Mouse (Mus musculus) limb, embryonic 10.5 days (tissue): ENCODE results near the gene Egfl8. TPM values are rescaled to one million over a fixed set of nuclear protein-coding genes. Genes with fewer than 3 reads are reported as not detected.
A peak's percentile ranks its signal among the peaks of the same experiment; 100 is the strongest.

Source experiments
- DNase-seq: peaks from one replicate; pipeline ENCODE4 v3.0.0-alpha.2; 2017; ENCODE audit warnings: low spot score
- H3K27ac ChIP-seq: fragments of 300-500 bp; sonication (generic); 2 replicates; pipeline ENCODE4 v1.5.1; 2016; ENCODE audit warnings: mild to moderate bottlenecking
- H3K27me3 ChIP-seq: fragments of 300-500 bp; sonication (generic); 2 replicates; pipeline ENCODE4 v1.6.1; 2016; ENCODE audit warnings: low read depth, mild to moderate bottlenecking; ENCODE audit not compliant: poor library complexity, severe bottlenecking
- H3K36me3 ChIP-seq: fragments of 300-500 bp; sonication (generic); 2 replicates; pipeline ENCODE4 v1.6.1; 2016; ENCODE audit warnings: mild to moderate bottlenecking, moderate library complexity
- H3K4me1 ChIP-seq: fragments of 300-500 bp; sonication (generic); 2 replicates; pipeline ENCODE4 v1.6.1; 2016
- H3K4me3 ChIP-seq: fragments of 300-500 bp; sonication (generic); 2 replicates; pipeline ENCODE4 v1.5.1; 2016; ENCODE audit warnings: mild to moderate bottlenecking, moderate library complexity
- H3K9me3 ChIP-seq: fragments of 300-500 bp; sonication (generic); replicated peaks from 2 replicates; pipeline ENCODE4 v1.6.1; 2016; ENCODE audit warnings: mild to moderate bottlenecking
- WGBS: fragments of 180-500 bp; shearing (Covaris S2); methylation state at CpG from one replicate; pipeline ENCODE4 v1.1.7; 2016; 5-methylcytosine and 5-hydroxymethylcytosine counted together
- polyA plus RNA-seq: library from polyadenylated mRNA; unstranded; fragments of >200 nt; fragmentation: Nextera tagmentation; extraction: Ambion mirVana; gene quantifications from 2 replicates; pipeline ENCODE4 v1.2.1, GENCODE M21; 2016

The Egfl8 gene
- polyA plus RNA-seq, 1 experiment from 2014 or later = 2.2 TPM

DNA sequence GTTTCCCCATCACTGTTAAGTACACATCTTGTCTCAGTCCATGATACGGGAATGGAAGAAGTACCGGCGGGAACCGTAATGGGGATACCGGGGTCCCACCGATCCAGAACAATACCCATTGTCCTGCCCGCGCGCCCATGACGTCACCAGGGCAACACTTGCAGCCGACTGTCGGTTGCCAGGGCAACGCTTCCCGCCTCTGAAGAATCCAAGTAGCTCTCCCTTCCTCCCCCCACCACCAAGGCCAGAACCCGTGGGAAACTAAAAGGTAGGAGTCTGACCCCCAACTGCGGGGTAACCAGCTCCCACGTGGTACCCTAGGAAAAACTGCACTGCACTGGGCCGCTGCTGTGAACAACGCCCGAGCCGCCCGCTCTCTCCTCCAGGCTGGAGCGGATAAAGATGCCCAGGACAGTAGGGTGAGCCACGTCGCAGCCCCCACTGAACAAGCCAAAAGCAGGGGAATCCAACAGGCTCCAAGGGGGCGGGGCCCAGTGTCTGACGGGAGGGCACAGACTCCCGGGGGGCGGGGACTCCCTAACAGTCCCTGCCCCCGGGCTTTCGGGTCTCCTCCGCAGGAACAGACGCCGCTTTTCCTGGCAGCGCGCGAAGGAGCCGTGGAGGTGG is 28.9 kb downstream of the Egfl8 start:
- H3K27ac ChIP-seq = peak overlapping the region; percentile 100
- H3K4me1 ChIP-seq = peaks cover 75% of the 10 kb centered on the region
- H3K4me3 ChIP-seq = peak overlapping the region; percentile 95
- no peaks in the 10 kb centered on the region for H3K36me3 ChIP-seq
- no peaks in the 10 kb centered on the region for H3K27me3 ChIP-seq
- DNase-seq = peak; percentile 93
- under 1% methylated on average over 38 of the region's 38 CpGs for WGBS
- no peaks in the 10 kb centered on the region for H3K9me3 ChIP-seq

GRCm38 (mm10) chr17:34585877-34586771 is 29.6 kb downstream of the Egfl8 start:
- DNase-seq = peak; percentile 66
- 24% methylated on average over 32 of the region's 32 CpGs for WGBS
- Histone ChIP-seq H3K9me3 (no peaks in the 10 kb centered on the region), H3K4me1 (peaks cover 67% of the 10 kb centered on the region), H3K27ac (peak overlapping the region; percentile 100), H3K36me3 (no peaks in the 10 kb centered on the region), H3K4me3 (peak overlapping the region; percentile 95), H3K27me3 (no peaks in the 10 kb centered on the region)

DNA sequence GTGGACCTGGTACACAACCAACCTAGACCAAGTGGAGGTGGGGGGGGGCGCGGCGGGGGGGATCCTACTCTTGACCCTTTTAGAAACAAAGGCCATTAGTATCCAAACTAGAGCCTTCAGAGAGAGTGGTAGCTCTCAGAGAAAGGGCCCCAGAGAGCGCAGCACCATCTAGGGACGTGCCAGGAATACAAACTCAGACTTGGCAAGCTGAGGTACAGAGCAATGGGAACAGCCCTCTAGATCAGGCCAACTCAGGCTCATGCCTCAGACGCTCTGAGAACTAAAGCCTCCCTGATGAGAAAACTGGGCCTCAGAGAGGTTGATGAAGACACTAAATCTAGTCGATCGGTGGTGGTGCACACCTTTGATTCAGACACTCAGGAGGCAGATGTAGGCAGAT is 30.6 kb downstream of the Egfl8 start:
- H3K27ac ChIP-seq = peak overlapping the region; percentile 100; the same call in 1 of the 2 replicates
- H3K36me3 ChIP-seq = no peaks in the 10 kb centered on the region
- no peak overlapping the region for H3K4me3 ChIP-seq
- 95% methylated on average over 8 of the region's 8 CpGs for WGBS
- DNase-seq = no peak
- H3K9me3 ChIP-seq = no peaks in the 10 kb centered on the region
- H3K4me1 ChIP-seq = peaks cover 57% of the 10 kb centered on the region
- H3K27me3 ChIP-seq = no peaks in the 10 kb centered on the region

GRCm38 (mm10) chr17:34583819-34584218 is 32.0 kb downstream of the Egfl8 start:
- WGBS = 86% methylated on average over 8 of the region's 8 CpGs
- Histone ChIP-seq H3K36me3 (no peaks in the 10 kb centered on the region), H3K9me3 (no peaks in the 10 kb centered on the region), H3K4me3 (no peak overlapping the region), H3K4me1 (peaks cover 44% of the 10 kb centered on the region), H3K27me3 (no peaks in the 10 kb centered on the region), H3K27ac (0 out of 2 replicates have a peak overlapping the region, but pooled peaks have one; percentile 48)
- DNase-seq = no peak

- H3K27me3 ChIP-seq = no peaks in the 10 kb centered on the region
- WGBS = 66% methylated on average over 7 of the region's 7 CpGs
- DNase-seq = no peak
- H3K27ac ChIP-seq = peak overlapping the region; percentile 48; the same call in 1 of the 2 replicates
- H3K9me3 ChIP-seq = no peaks in the 10 kb centered on the region
- no peak overlapping the region for H3K4me3 ChIP-seq
- no peaks in the 10 kb centered on the region for H3K36me3 ChIP-seq
- H3K4me1 ChIP-seq = peaks cover 40% of the 10 kb centered on the region
Measured at GRCm38 (mm10) chr17:34583397-34583796, 32.4 kb downstream of the Egfl8 start.

DNA sequence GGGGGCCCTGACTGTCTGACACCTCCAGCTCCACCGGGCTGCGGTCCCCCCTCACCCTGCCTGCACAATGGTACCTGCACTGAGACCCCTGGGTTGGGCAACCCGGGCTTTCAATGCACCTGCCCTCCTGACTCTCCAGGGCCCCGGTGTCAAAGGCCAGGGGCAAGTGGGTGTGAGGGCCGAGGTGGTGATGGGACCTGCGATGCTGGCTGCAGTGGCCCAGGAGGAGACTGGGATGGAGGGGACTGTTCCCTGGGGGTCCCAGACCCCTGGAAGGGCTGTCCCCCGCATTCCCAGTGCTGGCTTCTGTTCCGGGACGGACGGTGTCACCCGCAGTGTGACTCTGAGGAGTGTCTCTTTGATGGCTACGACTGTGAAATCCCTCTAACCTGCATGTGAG is 33.2 kb downstream of the Egfl8 start:
- H3K4me1 ChIP-seq = peaks cover 33% of the 10 kb centered on the region
- no peaks in the 10 kb centered on the region for H3K36me3 ChIP-seq
- 82% methylated on average over 12 of the region's 12 CpGs for WGBS
- H3K27me3 ChIP-seq = no peaks in the 10 kb centered on the region
- no peak for DNase-seq
- no peaks in the 10 kb centered on the region for H3K9me3 ChIP-seq
- no peak overlapping the region for H3K4me3 ChIP-seq
- H3K27ac ChIP-seq = peak overlapping the region; percentile 51; the same call in 1 of the 2 replicates

DNA sequence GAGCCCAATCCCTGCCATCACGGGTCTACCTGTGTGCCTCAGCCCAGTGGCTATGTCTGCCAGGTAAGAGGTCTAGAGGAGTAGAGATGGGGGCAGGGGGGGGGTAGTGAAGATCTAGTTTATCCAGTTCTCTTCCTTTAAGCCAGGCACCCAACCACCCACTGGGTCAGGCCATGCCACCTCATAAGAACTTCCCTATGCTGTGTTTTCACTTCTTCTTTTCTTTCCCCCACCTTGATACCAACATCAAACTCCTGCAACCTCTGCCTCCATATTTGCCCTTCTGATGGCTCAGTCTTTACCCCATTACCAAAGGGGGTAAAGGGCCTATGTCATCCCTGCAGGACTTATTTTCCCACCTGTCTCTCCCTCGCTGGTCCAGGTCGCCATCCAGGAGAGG is 37.7 kb downstream of the Egfl8 start:
- no peak overlapping the region for H3K4me3 ChIP-seq
- 0 out of 2 replicates have a peak, but pooled peaks cover under 1% of the 10 kb centered on the region for H3K4me1 ChIP-seq
- no peak for DNase-seq
- no peaks in the 10 kb centered on the region for H3K27me3 ChIP-seq
- H3K9me3 ChIP-seq = no peaks in the 10 kb centered on the region
- no peak overlapping the region for H3K27ac ChIP-seq
- H3K36me3 ChIP-seq = no peaks in the 10 kb centered on the region
- 91% methylated on average over 3 of the region's 3 CpGs for WGBS

DNA sequence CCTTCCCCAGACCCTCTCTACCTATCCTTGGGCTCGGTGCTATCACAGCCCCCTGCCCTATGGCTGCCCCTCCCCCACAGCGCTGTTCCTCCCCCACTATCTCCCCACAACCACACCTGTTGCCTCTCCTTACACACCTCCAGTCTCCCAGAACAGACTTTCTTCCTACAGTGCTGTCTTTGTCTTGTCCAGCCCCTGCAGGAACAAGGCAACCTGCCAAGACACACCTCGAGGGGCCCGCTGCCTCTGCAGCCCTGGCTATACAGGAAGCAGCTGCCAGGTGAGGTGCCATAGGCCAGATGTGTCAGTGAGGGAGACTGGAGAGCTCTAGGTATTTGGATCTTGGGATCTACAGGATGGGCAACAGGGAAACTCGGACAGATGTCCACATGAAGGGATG is 39.2 kb downstream of the Egfl8 start:
- WGBS = 74% methylated on average over 5 of the region's 5 CpGs
- no peaks in the 10 kb centered on the region for H3K9me3 ChIP-seq
- 0 out of 2 replicates have a peak, but pooled peaks cover under 1% of the 10 kb centered on the region for H3K36me3 ChIP-seq
- H3K27ac ChIP-seq = no peak overlapping the region
- no peak for DNase-seq
- no peak overlapping the region for H3K4me3 ChIP-seq
- peaks cover 5% of the 10 kb centered on the region; the same call in 1 of the 2 replicates for H3K4me1 ChIP-seq
- no peaks in the 10 kb centered on the region for H3K27me3 ChIP-seq

DNA sequence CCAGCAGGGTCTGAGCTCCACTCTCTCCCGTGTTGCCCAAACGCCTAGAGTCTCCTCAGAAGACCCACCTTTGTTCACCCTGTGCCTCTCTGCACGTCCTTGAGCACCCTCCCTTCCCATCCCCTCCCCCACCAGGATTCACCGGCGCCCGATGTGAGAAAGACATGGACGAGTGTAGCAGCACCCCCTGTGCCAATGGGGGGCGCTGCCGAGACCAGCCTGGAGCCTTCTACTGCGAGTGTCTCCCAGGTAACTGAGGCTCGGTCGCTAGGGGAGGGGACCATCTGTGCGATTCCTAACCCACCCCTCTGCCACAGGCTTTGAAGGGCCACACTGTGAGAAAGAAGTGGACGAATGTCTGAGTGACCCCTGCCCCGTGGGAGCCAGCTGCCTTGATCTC is 43.4 kb downstream of the Egfl8 start:
- Histone ChIP-seq H3K27ac (peak overlapping the region; percentile 5; the same call in 1 of the 2 replicates), H3K9me3 (no peaks in the 10 kb centered on the region), H3K36me3 (0 out of 2 replicates have a peak, but pooled peaks cover 2% of the 10 kb centered on the region), H3K4me1 (peaks cover 9% of the 10 kb centered on the region; the same call in 1 of the 2 replicates), H3K27me3 (no peaks in the 10 kb centered on the region), H3K4me3 (no peak overlapping the region)
- WGBS = 17% methylated on average over 15 of the region's 15 CpGs
- no peak for DNase-seq

GRCm38 (mm10) chr17:34571875-34572274 is 43.9 kb downstream of the Egfl8 start:
- no peak for DNase-seq
- H3K9me3 ChIP-seq = no peaks in the 10 kb centered on the region
- no peaks in the 10 kb centered on the region for H3K27me3 ChIP-seq
- 0 out of 2 replicates have a peak overlapping the region, but pooled peaks have one; percentile 5 for H3K27ac ChIP-seq
- WGBS = 19% methylated on average over 5 of the region's 5 CpGs
- H3K36me3 ChIP-seq = 0 out of 2 replicates have a peak, but pooled peaks cover 2% of the 10 kb centered on the region
- H3K4me1 ChIP-seq = peaks cover 9% of the 10 kb centered on the region; the same call in 1 of the 2 replicates
- H3K4me3 ChIP-seq = no peak overlapping the region

GRCm38 (mm10) chr17:34569919-34570318 is 45.9 kb downstream of the Egfl8 start:
- Histone ChIP-seq H3K9me3 (no peaks in the 10 kb centered on the region), H3K4me1 (peaks cover 13% of the 10 kb centered on the region), H3K27ac (0 out of 2 replicates have a peak overlapping the region, but pooled peaks have one; percentile 16), H3K36me3 (0 out of 2 replicates have a peak, but pooled peaks cover 2% of the 10 kb centered on the region), H3K4me3 (no peak overlapping the region), H3K27me3 (no peaks in the 10 kb centered on the region)
- no peak for DNase-seq
- 73% methylated on average over 4 of the region's 4 CpGs for WGBS

- Histone ChIP-seq H3K4me1 (peaks cover 24% of the 10 kb centered on the region), H3K9me3 (no peaks in the 10 kb centered on the region)
- 88% methylated on average over 13 of the region's 13 CpGs for WGBS
Measured at GRCm38 (mm10) chr17:34568421-34568820, 47.4 kb downstream of the Egfl8 start.

DNA sequence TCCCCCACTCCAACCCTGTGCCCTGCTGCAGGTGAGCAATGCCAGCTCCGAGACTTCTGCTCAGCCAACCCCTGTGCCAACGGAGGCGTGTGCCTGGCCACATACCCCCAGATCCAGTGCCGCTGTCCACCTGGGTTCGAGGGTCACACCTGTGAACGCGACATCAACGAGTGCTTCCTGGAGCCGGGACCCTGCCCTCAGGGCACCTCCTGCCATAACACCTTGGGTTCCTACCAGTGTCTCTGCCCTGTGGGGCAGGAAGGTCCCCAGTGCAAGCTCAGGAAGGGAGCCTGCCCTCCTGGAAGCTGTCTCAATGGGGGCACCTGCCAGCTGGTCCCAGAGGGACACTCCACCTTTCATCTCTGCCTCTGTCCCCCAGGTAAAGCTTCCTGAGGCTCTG is 48.5 kb downstream of the Egfl8 start:
- no peak overlapping the region for H3K27ac ChIP-seq
- DNase-seq = no peak
- H3K9me3 ChIP-seq = no peaks in the 10 kb centered on the region
- no peaks in the 10 kb centered on the region for H3K27me3 ChIP-seq
- 0 out of 2 replicates have a peak, but pooled peaks cover 2% of the 10 kb centered on the region for H3K36me3 ChIP-seq
- H3K4me3 ChIP-seq = no peak overlapping the region
- H3K4me1 ChIP-seq = peaks cover 22% of the 10 kb centered on the region
- 68% methylated on average over 9 of the region's 9 CpGs for WGBS

More at GRCm38 (mm10) chr17:34568421-34568820, 47.4 kb downstream of the Egfl8 start:
- no peak for DNase-seq
- no peak overlapping the region for H3K4me3 ChIP-seq
- no peaks in the 10 kb centered on the region for H3K27me3 ChIP-seq
- H3K27ac ChIP-seq = no peak overlapping the region
- H3K36me3 ChIP-seq = 0 out of 2 replicates have a peak, but pooled peaks cover 2% of the 10 kb centered on the region
